Mouse (Mus musculus): ENCODE measurements around the gene 2810408A11Rik.
"Not testable (repeated sequence)": the region's sequence is repeated elsewhere in the genome, so short reads cannot be mapped to it uniquely, and the experiment has no call there.

The 2810408A11Rik gene

GRCm38 (mm10) chr11:69880853-69881603 is 19.8 kb downstream of the 2810408A11Rik start, which contains the start of gene Kctd11:
TSS of gene Kctd11 (minus strand) at chr11:69881406.
- peak; percentile 81 to 87 for DNase-seq (ENCODE audit: low spot score in 2 of 2)

- DNase-seq (ENCODE audit: low spot score in 2 of 2), result peak; percentile 77 to 86
Measured at GRCm38 (mm10) chr11:69880506-69880852, 20.3 kb downstream of the 2810408A11Rik start.

DNA sequence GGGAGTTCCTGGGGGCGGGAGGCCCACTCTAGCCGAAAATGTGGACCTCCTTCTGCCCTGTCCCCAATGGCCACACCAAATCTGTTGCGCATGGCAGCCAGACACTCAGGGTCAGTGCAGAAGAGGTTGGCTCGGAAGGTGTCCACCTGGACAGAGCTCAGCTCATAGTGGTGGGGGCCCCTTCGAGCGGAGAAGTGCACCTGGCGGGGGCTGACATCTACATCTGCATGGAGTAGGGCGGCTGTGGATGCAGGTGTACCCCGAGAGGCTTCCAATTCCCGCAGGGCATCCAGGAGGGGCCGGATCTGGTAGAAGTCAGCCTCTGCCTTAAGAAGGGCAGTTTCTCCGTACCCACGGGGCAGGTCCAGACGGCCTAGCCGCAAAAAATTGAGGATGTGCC is 21.1 kb downstream of the 2810408A11Rik start:
- DNase-seq (ENCODE audit: low spot score in 2 of 2), result no peak

DNA sequence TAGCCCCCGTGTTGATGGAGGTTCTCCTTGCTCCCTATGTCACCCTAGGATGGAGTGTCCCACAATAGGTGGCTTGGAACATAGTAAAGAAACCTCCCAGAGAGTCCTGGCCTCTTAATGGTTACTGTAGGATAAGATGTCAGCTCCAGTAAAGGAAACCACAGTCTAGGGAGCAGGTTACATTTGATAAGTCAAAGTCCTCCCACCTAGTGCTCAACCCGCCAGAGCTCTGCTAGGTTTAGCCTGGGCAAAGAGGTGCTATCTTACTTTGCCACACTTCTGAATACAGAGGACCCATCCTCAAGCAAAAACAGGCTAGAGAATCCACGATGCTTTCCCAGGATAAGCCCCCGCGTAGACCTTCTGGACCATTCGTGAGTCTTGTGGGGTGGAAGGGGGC is 21.8 kb downstream of the 2810408A11Rik start:
- no peak for DNase-seq (ENCODE audit: low spot score in 2 of 2)

GRCm38 (mm10) chr11:69878399-69878798 is 22.4 kb downstream of the 2810408A11Rik start:
- DNase-seq (ENCODE audit: low spot score in 2 of 2), result no peak

- DNase-seq (ENCODE audit: low spot score in 2 of 2), result no peak
Measured at GRCm38 (mm10) chr11:69877878-69878277, 22.9 kb downstream of the 2810408A11Rik start, which contains the start of gene Tmem95. TSS of gene Tmem95 (minus strand) at chr11:69878018.

DNA sequence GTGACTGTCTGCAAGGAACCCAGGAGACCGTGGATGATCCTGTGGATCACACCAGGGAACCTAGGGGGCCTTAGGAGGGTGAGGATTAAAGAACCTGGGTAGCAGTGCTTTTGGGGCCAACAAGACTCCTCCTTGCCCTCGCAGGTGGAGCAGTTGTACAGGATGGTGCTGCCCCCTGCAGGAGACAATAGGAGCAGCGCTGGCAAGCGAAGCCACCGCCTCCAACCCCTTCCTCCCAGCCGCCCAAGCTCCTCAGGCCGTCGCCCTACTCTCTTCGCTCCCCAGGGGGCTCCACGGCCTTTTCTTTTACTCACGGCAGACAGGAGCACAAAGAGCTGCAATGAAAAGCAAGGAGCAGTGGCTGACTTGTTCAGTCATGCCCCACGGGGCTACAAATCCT is 23.9 kb downstream of the 2810408A11Rik start:
- peak; percentile 90 to 97 for DNase-seq (ENCODE audit: low spot score in 2 of 2)

GRCm38 (mm10) chr11:69876186-69876585 is 24.6 kb downstream of the 2810408A11Rik start:
- DNase-seq (ENCODE audit: low spot score in 2 of 2), result no peak

DNA sequence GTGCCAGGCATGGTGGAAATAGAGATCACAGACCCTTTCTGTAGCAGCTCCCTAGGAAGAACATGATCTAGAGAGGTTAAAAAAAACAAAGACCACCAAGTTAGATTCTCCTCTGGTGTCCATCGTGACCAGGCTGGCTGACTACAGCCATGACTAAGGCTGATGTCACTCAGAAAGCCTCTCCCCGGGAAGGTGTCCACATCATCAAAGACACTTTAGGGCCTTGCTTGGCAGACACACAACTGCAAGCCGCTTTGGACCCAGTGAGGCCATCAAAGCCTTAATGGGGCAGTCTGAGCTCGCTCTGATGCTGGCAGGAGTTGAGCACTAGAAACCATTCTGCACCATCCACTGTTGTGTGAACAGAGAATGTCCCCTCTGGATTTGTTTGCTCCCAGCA is 28.3 kb downstream of the 2810408A11Rik start:
- DNase-seq (ENCODE audit: low spot score in 2 of 2), result no peak

DNA sequence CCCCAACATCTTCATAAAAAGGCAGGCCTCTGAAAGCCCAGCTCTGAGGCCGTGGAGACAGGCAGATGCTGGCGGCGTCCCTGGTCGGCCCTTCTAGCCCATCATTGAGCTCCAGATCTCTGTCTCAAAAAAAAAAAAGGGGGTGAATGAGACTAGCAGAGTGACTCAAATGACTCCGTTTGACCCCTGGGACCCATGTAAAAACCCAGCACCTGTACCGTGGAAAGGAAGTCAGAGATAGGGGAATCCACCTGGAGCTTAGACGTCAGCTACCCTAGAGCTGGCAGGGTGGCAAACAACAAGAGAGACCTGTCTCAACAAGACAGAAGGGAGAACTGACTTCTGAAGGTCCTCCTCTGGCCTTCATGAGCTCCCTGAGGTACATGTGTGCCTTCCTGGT is 29.0 kb downstream of the 2810408A11Rik start:
- DNase-seq (ENCODE audit: low spot score in 2 of 2), result no peak

GRCm38 (mm10) chr11:69870289-69871069 is 30.3 kb downstream of the 2810408A11Rik start:
- DNase-seq (ENCODE audit: low spot score in 2 of 2), result no peak

DNA sequence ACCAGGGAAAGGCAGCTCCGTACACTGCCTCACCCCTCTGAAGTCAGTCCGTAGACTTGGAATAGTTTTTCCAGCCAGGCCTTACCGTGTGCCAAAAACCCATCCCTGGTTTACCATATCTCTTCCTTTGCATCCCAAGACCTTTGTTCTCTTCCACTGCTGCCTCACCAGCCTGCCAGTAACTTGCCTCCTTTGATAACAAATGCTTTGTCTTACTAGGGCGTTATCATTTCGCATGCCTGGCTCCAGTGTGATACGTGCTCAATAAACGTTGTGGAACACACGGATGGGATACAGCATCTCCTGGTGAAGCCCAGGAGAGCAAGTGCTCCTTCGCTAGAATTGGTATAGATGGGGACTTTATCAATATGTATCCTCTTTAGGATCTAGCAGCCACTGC is 33.5 kb downstream of the 2810408A11Rik start:
- no peak for DNase-seq (ENCODE audit: low spot score in 2 of 2)

DNA sequence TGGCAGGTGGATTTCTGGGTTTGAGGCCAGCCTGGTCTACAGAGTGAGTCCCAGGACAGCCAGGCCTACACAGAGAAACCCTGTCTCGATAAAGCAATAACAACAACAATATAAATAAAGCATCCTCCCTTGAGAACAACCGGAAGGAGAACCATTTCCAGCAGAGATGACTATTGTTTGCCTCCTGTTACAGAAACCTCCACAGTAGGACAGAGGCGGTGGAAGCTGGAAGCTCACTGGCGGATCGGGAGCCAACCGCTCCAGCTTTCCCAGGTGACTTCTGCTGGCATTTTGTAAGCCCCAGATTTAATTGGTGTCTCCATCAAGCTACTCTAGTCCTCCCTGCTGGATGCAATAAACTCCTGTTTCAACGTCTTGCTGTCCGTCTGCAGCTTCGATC is 35.2 kb downstream of the 2810408A11Rik start:
- DNase-seq (ENCODE audit: low spot score in 2 of 2), result no peak

GRCm38 (mm10) chr11:69864138-69864860 is 36.5 kb downstream of the 2810408A11Rik start:
- DNase-seq (ENCODE audit: low spot score in 2 of 2), result no peak

- DNase-seq (ENCODE audit: low spot score in 2 of 2), result not testable (repeated sequence)
Measured at GRCm38 (mm10) chr11:69863729-69864128, 37.1 kb downstream of the 2810408A11Rik start.

DNA sequence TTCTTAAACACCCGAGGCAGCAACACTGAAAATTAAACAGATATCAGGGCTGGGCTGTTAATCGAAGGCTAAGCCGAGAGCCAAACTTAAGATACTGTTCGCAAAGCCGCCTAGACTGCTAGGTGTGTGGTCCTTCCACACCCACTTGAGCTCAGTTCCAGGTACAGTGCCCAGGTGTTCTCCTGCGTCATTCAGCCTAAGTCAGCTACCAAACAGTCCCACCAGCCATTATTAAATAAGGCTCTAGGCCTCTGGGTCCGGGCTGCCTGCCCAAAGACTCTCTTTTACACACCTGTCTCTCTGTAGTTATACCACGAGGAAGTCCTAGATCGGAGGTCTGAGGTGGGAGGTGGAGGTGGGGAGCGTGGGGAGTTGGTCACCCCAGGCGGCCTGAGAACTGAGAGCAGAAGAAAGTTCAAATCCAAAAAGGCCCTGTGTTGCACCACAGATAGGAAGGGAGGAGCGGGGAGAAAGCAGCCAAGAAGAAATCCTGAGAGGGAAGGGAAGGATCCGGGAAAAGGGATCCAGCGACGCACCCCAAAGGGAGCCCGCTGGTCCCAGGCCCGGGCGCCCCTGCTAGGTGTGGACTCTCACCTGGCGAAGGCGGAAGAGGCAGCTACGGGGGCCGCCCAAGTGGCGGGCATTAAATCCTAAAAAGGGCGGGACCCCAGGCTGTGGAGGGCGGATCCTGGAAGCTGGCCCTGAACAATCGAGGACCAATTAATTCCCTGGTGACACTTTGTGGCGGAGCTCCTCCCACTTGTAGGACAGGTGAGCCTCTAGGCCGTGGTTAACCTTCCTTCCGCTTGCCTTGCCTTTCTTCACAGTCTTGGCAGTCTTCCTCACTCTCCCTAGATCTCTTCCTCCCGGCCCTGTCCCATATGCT is 42.4 kb downstream of the 2810408A11Rik start, which contains the start of gene Tnk1:
Gene Tnk1, minus strand, starts transcription at position 618 of the 886 bp plus-strand sequence.
- DNase-seq (ENCODE audit: low spot score in 2 of 2), result no peak

GRCm38 (mm10) chr11:69855347-69855746 is 45.4 kb downstream of the 2810408A11Rik start:
- DNase-seq (ENCODE audit: low spot score in 2 of 2), result peak; percentile 79 to 90

DNA sequence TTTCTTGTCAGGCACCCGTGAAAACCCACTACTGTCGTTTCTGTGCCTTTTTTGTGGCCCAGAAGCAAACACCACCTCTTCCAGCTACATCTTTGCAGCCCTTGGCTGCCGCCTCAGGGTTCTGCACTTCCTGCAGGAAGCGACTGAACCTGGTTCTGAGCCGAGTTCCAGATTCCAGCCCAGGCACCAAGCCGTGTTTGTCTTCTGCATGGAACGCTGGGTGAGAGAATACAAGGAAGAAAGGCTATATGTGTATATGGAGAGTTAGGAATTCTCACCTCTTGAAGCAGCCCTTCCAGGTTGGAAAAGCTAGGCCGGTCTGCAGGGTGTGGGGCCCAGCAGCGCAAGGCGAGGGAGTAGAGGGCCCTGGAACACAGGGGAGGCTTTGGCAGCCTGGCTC is 46.1 kb downstream of the 2810408A11Rik start:
- peak in 1 of 2 experiments; percentile 72 for DNase-seq (ENCODE audit: low spot score in 2 of 2)

DNA sequence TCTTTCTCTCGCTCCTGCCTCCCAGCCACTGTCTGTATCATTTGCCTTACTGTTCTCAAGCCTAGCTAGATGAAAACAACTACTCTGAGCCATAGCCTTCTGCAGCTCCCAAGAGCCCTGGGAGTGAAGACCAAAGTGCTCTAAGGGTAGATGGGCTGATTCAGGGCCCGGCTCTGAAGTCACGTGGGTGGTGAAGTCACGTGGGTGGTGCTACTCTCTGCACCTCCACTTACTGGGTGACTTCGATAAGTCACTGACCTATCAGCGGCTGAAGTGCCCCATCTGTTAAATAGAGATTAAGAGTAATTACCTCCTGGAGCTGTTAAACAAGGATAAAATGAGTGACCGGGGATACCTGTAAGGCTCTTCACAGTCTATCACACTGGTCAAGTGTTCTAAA is 46.8 kb downstream of the 2810408A11Rik start:
- DNase-seq (ENCODE audit: low spot score in 2 of 2), result peak; percentile 86 to 87

- DNase-seq (ENCODE audit: low spot score in 2 of 2), result peak; percentile 31 to 60
Measured at GRCm38 (mm10) chr11:69850754-69851153, 50.0 kb downstream of the 2810408A11Rik start.

- peak in 1 of 2 experiments; percentile 63 for DNase-seq (ENCODE audit: low spot score in 2 of 2)
Measured at GRCm38 (mm10) chr11:69849884-69850283, 50.9 kb downstream of the 2810408A11Rik start.

Measured in spleen, postnatal 4 days (tissue).